Mouse (Mus musculus) adrenal gland, postnatal 10 days (tissue): ENCODE measurements around the gene Atraid. TPM values are rescaled to one million over a fixed set of nuclear protein-coding genes. Genes with fewer than 3 reads are reported as not detected.
A peak's percentile ranks its signal among the peaks of the same experiment; 100 is the strongest.
"Not testable (repeated sequence)": the region's sequence is repeated elsewhere in the genome, so short reads cannot be mapped to it uniquely, and the experiment has no call there.

Experiments
- DNase-seq: peaks from one replicate; pipeline ENCODE4 v3.0.0; 2021; ENCODE audit warnings: mixed read lengths
- long read RNA-seq, 2 experiments: library from polyadenylated mRNA; stranded (forward); transcript quantifications; one replicate each; pipeline ENCODE4 v2.0.0; 2021
- total RNA-seq, 2 experiments: library from RNA; stranded (reverse); gene quantifications; 2 replicates each; pipeline ENCODE4 v1.2.3; 2021

Atraid gene
- total RNA-seq, result 100 to 1,000 TPM; 123 to 129 TPM
- long read RNA-seq, experiment 1, transcript Atraid-202 (7 exons, 548 nt), result minor isoform, 5 of 148 reads
- long read RNA-seq, experiment 1, transcript Atraid-201 (7 exons, 966 nt), result major isoform, 133 of 148 reads
- long read RNA-seq, experiment 1, partial matches to known transcripts, result 0 of 148 reads
- long read RNA-seq, experiment 1, other reads (novel, unspliced or antisense), result 6 of 148 reads
- long read RNA-seq, experiment 2, transcript Atraid-201 (7 exons, 966 nt), result major isoform, 97 of 107 reads
- long read RNA-seq, experiment 2, partial matches to known transcripts, result 2 of 107 reads
- long read RNA-seq, experiment 2, other reads (novel, unspliced or antisense), result 4 of 107 reads

- peak; percentile 99 for DNase-seq
Observed at GRCm38 (mm10) chr5:31047848-31048762, at the start of gene Atraid. Gene Atraid, plus strand, starts transcription at chr5:31048312.

GRCm38 (mm10) chr5:30999324-30999723, 48.8 kb upstream of the Atraid start:
- DNase-seq, result no peak

- no peak for DNase-seq
Observed at GRCm38 (mm10) chr5:31000122-31000521, 48.0 kb upstream of the Atraid start.

GRCm38 (mm10) chr5:31000993-31001392, 47.1 kb upstream of the Atraid start:
- DNase-seq, result no peak

GRCm38 (mm10) chr5:31001560-31001959, 46.6 kb upstream of the Atraid start:
- no peak for DNase-seq

- peak; percentile 95 for DNase-seq
Observed at GRCm38 (mm10) chr5:31004184-31004583, 43.9 kb upstream of the Atraid start.

GRCm38 (mm10) chr5:31012737-31013136, 35.4 kb upstream of the Atraid start:
- no peak for DNase-seq

GRCm38 (mm10) chr5:31015913-31016312, 32.2 kb upstream of the Atraid start:
- DNase-seq, result no peak

GRCm38 (mm10) chr5:31021790-31022189, 26.3 kb upstream of the Atraid start:
- DNase-seq, result not testable (repeated sequence)

- DNase-seq, result no peak
Observed at GRCm38 (mm10) chr5:31022690-31023089, 25.4 kb upstream of the Atraid start.

GRCm38 (mm10) chr5:31023254-31023653, 24.9 kb upstream of the Atraid start:
- DNase-seq, result no peak

- DNase-seq, result peak; percentile 44
Observed at GRCm38 (mm10) chr5:31024641-31025040, 23.5 kb upstream of the Atraid start.

- DNase-seq, result no peak
Observed at GRCm38 (mm10) chr5:31030926-31031325, 17.2 kb upstream of the Atraid start.

GRCm38 (mm10) chr5:31031508-31031907, 16.6 kb upstream of the Atraid start:
- no peak for DNase-seq

- DNase-seq, result no peak
Observed at GRCm38 (mm10) chr5:31034669-31035068, 13.4 kb upstream of the Atraid start.

GRCm38 (mm10) chr5:31036556-31036955, 11.6 kb upstream of the Atraid start:
- DNase-seq, result not testable (repeated sequence)

- peak; percentile 47 for DNase-seq
Observed at GRCm38 (mm10) chr5:31038171-31038845, 9.8 kb upstream of the Atraid start.

GRCm38 (mm10) chr5:31046416-31046815, 1.7 kb upstream of the Atraid start:
- DNase-seq, result no peak

GRCm38 (mm10) chr5:31047074-31047473, 1.0 kb upstream of the Atraid start:
- DNase-seq, result no peak

- peak; percentile 51 for DNase-seq
Observed at GRCm38 (mm10) chr5:31048763-31049641, 890 bp downstream of the Atraid start, which contains the start of gene Slc5a6. Gene Slc5a6, minus strand, starts transcription at chr5:31048924.

- no peak for DNase-seq
Observed at GRCm38 (mm10) chr5:31050427-31050826, 2.3 kb downstream of the Atraid start.
